Mouse (Mus musculus): ENCODE data around the gene Smoc1.

Gene Smoc1

DNA sequence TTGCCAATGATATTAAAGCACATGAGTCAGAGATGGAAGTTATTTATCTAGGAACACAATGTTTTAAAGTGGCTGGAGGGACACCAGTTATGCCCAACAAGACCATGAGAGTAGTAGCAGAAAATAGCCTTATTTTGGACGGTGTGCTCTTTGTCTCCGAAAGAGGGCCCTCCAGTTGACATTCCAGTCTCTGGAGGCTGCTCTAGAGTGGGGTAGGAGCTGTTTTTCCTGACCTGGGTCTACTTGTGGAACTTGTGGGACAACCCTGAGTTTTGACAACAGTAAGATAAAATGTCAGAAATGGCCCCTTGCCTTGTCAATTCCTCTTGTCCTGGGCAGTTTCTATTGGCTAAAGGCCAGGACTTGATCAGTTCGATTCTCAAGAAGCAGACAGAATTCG, 104.5 kb downstream of the Smoc1 start:
- 73% methylated on average over 4 of the region's 4 CpGs for WGBS

DNA sequence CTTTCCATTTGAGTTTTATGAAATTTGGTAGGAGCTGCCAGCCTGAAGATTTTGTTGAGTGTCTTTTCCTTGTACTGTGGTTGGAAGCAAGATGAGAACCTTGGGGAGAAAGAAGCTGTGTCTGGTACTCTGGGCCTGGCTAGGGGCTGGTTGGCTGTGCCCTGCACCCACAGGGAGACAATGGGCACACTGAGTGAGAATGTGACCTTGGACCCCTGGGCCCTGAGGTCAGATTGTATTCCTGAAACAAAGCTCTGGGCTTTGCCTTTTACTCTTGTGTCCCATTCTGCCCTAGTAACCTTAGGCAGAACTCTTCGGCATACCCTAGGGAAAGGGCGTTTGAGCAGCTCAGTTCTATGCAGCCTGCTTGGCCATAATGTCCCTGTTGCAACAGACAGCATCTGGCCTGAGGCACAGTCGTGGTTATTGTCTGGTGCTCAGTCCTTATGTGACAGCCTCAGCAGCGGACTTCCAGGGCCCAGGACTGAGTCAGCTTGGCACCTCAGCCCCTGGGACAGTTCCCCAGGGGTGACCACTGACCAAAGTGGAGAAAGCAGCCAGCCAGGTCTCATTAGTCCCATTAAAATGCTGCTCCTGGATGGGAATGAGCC, 106.6 kb downstream of the Smoc1 start:
- 71% methylated on average over 4 of the region's 4 CpGs for WGBS

DNA sequence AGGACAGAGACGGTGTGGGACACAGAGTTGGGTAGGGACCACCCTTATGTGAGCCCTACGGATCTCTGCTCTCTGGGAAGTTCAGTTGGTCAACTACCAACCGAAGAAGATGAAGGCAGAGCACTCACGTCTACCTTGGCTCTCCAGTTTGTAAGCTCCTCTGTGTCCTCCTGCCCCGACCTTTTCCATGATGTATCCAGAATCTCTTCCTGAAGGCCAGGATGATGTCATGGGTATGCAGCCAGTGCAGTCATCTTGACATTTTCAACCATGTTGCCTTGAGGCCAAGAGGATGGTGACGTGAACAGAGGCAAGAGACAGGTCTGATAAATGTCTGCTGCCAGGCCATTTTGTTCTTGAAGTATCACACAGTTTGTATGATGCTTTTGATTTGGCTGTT, 111.6 kb downstream of the Smoc1 start:
- WGBS: 94% methylated on average over 6 of the region's 6 CpGs

- WGBS: 90% methylated on average over 6 of the region's 6 CpGs
These were observed 112.9 kb downstream of the Smoc1 start for GRCm38 (mm10) chr12:81139463-81139862.

DNA sequence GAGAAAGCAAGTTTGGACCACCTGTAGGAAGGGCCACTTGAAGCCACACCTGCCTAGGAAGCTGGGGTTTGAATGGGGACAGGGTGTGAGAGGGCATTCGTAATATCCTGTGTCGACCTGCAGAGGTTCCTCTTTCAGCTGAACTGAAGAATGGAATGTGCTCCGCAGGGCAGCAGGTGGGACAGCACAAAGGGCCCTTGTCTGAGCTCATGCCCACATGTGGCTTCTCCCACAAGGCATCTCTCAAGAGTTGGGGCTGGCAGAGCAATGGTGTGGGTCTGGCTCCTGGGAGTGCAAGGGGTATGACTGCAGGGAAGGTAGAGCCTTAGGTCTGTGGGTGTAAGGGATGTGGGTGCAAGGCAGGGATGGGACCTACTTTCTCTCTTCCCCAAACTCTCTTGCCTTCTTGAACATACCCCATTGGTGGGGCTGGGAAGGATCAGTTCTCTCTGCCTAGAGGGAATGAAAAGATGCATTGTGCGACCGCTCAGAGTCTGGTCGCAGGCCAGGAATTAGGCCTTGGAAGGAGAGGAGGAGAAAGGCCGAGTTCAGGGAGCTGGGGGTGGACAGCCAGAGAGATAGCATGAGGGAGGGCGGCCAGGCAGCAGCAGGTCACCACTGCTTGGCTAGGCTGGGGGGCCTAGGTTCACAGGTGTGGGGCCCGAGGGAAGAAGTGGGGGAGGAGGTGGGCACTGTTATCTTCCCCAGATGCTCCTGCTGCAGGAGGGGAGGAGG, 114.2 kb downstream of the Smoc1 start:
- 60% methylated on average over 9 of the region's 9 CpGs for WGBS

GRCm38 (mm10) chr12:81141329-81141711, 114.7 kb downstream of the Smoc1 start:
- 62% methylated on average over 7 of the region's 7 CpGs for whole genome bisulfite sequencing

DNA sequence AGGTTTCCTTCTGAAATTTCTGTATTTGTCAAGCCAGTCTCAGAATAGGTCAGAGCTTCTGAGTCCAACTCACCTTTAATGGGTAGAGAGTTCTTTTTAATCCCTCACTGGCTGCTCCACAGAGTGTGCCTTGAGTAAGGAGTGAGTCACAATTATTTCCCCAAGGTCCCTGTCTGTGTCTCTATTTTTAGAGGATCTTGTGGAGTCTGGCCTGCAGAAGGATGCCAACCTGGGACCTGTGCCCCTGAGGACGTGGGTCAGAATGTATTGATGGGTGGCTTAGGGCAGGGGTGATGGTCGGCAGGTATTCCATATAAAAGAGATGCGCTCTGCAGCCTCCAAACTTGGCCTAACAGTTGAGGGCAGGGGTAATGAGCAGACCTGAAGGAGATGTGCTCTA, 115.6 kb downstream of the Smoc1 start:
- WGBS: 92% methylated on average over 3 of the region's 3 CpGs

DNA sequence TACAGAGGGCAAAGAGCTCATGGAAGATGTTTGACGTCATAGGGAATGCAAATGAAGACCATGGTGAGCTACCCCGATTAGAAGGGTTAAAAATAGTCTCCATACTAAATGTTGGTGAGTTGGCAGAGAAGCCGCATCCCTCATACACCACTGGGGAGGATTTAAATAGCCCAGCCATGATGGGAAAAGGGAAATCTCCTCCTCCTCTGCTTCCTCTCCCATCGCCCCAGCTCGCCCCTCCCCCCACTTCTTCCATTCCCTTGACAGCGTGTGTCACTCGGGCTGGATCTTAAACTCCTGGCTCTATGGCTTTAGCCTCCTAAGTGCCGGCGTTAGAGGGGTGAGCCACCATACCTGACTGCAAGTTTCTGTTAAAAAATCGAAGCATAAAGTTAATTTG, 117.6 kb downstream of the Smoc1 start:
- WGBS: 47% methylated on average over 10 of the region's 10 CpGs

GRCm38 (mm10) chr12:81146417-81147180, 120.0 kb downstream of the Smoc1 start:
- 51% methylated on average over 10 of the region's 10 CpGs for WGBS

DNA sequence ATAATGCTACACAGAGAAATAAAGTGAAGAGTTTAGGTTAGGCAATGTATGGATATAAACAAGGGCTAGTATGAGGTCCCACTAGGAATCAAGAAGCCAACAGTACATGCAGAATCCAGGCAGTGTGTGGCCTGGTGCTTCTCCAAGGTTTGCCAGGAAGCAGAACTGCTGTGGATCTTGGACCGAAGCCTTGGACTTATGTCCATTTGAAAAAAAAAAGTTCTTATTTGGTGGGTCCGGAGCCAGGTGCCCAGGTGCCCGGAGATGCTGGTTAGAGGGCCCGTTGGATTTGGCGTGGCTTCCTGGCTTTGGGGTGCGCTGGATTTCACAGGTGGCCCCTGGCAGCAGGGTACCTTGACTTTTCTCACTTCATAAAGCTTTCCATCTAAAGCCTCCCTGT, 121.3 kb downstream of the Smoc1 start:
- WGBS: 94% methylated on average over 6 of the region's 6 CpGs

- 80% methylated on average over 5 of the region's 5 CpGs for WGBS
These were observed 124.3 kb downstream of the Smoc1 start for GRCm38 (mm10) chr12:81150917-81151316.

GRCm38 (mm10) chr12:81152082-81152481, 125.5 kb downstream of the Smoc1 start:
- 50% methylated on average over 2 of the region's 2 CpGs for WGBS

DNA sequence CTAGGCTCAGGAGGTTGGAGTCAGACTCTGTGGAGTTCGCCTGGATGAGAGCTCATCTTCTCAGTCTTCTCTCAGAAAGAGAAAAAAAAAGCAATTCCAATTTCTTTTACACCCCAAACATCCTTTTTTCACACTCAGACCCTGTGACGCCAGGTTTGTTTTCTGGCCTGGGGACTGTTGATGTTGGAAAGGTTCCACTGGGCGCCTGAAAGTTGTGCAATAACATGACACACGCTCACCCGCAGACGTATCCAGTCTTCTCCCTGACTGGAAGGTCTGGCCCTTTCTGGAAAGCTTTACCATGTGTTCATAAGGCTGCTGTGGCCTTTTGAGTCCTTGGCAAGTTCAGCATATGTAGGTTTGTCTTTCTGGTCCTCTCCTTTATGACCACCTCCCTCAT, 129.1 kb downstream of the Smoc1 start:
- 85% methylated on average over 6 of the region's 6 CpGs for WGBS

DNA sequence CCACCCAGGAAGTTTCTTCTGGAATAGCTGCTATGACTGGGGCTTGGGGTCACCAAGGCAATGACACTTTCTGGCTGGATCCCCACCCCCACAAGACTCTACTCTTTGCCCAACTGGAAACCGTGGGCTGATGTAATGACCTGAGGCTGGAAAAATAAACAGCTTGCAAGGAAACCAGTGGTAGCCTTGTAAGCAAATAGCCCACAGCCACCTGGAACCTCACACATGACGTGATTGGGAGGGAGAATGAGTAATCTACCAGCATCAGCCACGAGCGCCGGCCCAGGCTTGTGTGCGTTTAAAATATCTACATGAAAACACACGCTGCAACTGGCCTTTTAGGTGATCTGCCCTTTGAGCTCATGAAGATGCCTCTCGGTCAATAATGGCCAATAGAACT, 130.2 kb downstream of the Smoc1 start:
- 92% methylated on average over 8 of the region's 8 CpGs for WGBS

- 89% methylated on average over 2 of the region's 2 CpGs for WGBS
These were observed 133.3 kb downstream of the Smoc1 start for GRCm38 (mm10) chr12:81159947-81160346.

GRCm38 (mm10) chr12:81160425-81160824, 133.8 kb downstream of the Smoc1 start:
- 91% methylated on average over 3 of the region's 3 CpGs for WGBS

DNA sequence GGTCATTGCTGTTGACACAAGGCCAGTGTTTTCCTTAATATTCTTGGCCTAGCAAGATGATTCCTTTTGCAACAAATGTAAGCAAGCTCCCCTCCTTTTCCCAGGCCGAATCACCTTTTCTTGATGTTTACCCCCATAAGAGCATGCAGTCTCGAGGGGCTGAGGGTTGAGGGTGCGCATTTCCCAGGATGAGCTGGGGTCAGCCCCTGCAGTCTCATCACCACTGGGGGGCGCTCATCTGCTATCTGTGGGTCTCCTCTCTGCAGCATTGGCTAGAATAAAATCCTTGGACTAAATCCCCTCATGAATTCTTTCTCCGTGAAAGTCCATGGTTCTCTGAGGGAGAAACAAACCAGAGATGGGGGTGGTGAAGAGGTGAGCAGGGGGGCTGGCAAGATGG, 134.2 kb downstream of the Smoc1 start:
- 72% methylated on average over 5 of the region's 5 CpGs for WGBS

DNA sequence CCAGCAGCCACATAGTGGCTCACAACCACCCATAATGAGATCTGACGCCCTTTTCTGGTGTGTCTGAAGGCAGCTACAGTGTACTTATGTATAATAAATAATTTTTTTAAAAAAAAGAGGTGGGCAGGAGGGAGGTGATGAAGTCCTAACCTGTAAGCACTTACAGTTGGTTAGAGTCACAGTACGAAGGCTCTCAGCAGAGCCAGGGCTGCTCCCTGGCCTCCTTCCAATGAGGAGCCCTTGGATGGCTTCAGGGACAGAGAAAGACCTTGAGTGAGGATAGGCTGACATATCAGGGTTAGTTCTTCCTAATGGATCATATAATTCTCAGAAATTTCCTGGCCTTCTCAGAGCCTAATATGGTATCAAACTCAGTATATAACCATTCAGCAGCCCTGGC, 134.7 kb downstream of the Smoc1 start:
- 95% methylated on average over 2 of the region's 2 CpGs for WGBS

DNA sequence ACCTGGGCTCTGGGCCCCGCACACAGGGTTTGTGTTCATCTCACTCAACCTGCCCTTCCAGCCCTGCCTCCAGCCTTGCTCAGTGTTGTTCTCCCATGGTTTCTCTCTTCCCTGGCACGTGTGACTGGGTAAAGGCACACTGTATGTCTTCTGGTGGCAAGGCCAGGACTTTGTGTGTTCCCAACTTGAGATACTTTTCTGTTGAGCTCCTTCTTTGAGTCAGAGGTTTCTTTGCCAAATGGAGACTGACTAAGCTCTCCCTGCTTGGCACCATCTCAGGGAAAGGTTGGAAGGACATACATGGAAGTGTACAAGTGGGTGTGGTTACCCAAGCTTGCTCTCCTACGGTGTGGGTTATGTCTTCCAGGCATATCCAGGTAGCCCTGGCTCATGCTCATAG, 136.5 kb downstream of the Smoc1 start:
- WGBS: 79% methylated on average over 3 of the region's 3 CpGs

GRCm38 (mm10) chr12:81163566-81163965, 137.0 kb downstream of the Smoc1 start:
- WGBS: 93% methylated on average over 3 of the region's 3 CpGs

- 78% methylated on average over 10 of the region's 10 CpGs for WGBS
These were observed 139.5 kb downstream of the Smoc1 start for GRCm38 (mm10) chr12:81166092-81166491.

- 82% methylated on average over 8 of the region's 8 CpGs for WGBS
These were observed 140.0 kb downstream of the Smoc1 start for GRCm38 (mm10) chr12:81166615-81167014.

DNA sequence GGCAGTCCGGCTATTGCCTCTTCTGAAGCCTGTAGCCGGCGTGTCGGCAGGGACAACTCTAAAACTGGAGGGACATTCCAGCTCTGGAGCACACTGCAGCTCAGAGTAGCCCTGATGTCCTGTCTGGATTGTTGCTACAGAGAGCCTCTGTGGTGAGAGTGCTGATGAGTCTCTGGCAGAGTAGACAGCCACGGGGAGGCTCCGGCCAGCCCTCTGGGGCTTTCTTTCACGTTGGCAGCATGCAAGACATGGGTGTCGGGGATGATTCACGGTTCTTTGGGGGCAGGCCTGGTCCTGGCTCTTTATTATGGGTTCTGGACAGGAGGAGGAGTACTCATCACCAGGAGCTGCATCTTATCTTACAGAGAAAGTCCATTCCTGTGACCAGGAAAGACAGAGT, 140.5 kb downstream of the Smoc1 start:
- 72% methylated on average over 9 of the region's 9 CpGs for WGBS
